Mouse (Mus musculus) C2C12 (cell line): ENCODE results near the gene Nfic.

ENCODE experiments used
- CEBPB ChIP-seq: IDR thresholded peaks from one replicate; pipeline ENCODE4 v1.6.1; 2011; ENCODE audit warnings: low read depth, mild to moderate bottlenecking, control low read depth, moderate library complexity
- CTCF ChIP-seq: IDR thresholded peaks from one replicate; pipeline ENCODE4 v1.5.1; 2011; ENCODE audit not compliant: control insufficient read depth, insufficient read depth, insufficient read length
- MAX ChIP-seq: IDR thresholded peaks from one replicate; pipeline ENCODE4 v1.6.1; 2011; ENCODE audit warnings: mild to moderate bottlenecking, control low read depth
- MYOD1 ChIP-seq: IDR thresholded peaks from one replicate; pipeline ENCODE4 v1.6.1; 2011; ENCODE audit warnings: low read depth; ENCODE audit not compliant: control insufficient read depth, insufficient read length
- MYOG ChIP-seq: IDR thresholded peaks from one replicate; pipeline ENCODE4 v1.6.1; 2011; ENCODE audit not compliant: control insufficient read depth, insufficient read length; ENCODE audit errors: extremely low read depth
- USF1 ChIP-seq: IDR thresholded peaks from one replicate; pipeline ENCODE4 v1.6.1; 2011; ENCODE audit warnings: low read depth, mild to moderate bottlenecking, control low read depth, moderate library complexity

DNA sequence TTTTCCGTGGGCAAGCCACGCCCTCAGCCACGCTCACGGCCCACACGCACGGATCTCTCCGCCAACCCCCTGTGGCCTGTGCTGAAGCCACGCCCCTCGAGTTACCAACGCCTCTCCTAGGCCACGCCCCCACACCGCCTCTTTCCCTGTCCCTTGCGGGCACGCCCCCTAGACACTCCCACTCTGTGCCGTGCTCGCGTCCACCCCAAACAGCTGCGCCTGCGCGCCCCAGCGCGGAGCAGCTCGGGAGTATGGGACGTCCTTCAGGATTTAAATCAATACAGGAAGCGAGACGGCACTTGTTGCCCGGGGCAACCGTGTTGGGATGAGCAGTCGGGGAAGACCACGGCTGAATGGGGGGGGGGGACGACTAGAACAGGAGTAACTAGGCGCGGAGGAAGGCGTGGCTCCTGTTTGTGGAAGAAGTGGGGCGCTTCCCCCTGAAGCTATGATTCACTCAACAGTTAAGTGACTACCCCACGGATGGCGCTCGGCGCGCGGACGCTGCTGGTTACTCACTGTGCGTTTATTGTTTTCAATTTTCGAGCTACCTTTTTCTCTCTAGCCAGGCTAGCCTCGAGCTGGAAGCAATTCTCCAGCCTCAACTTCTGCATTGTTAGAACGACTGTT, 76.8 kb downstream of the Nfic start:
- TF ChIP-seq CTCF (no peak), USF1 (no peak), MAX (no peak), MYOD1 (no peak), CEBPB (no peak), MYOG (no peak)
